Mouse (Mus musculus) neural tube, embryonic 14.5 days (tissue): ENCODE measurements around the gene Nfia. TPM values are rescaled to one million over a fixed set of nuclear protein-coding genes. Genes with fewer than 3 reads are reported as not detected.
A peak's percentile ranks its signal among the peaks of the same experiment; 100 is the strongest.

Experiments
- ATAC-seq: fragments of 200-750 bp; cut with Nextera tagmentation; 2 replicates; pipeline ENCODE4 v1.8.0; 2017; ENCODE audit warnings: low read depth, mild to moderate bottlenecking, moderate TSS enrichment, moderate library complexity
- H3K27ac ChIP-seq: fragments of 300-500 bp; sonication (generic); 2 replicates; pipeline ENCODE4 v1.5.1; 2014; ENCODE audit warnings: low read depth, mild to moderate bottlenecking, control low read depth, low read length, moderate library complexity, mixed read lengths
- H3K27me3 ChIP-seq: fragments of 300-500 bp; sonication (generic); 2 replicates; pipeline ENCODE4 v1.6.1; 2014; ENCODE audit warnings: low read length; ENCODE audit not compliant: control insufficient read depth, insufficient read depth
- H3K36me3 ChIP-seq: fragments of 300-500 bp; sonication (generic); 2 replicates; pipeline ENCODE4 v1.6.1; 2014; ENCODE audit warnings: low read length, mixed read lengths; ENCODE audit not compliant: control insufficient read depth, insufficient read depth
- H3K4me1 ChIP-seq: fragments of 300-500 bp; sonication (generic); 2 replicates; pipeline ENCODE4 v1.6.1; 2014; ENCODE audit warnings: low read length; ENCODE audit not compliant: control insufficient read depth, insufficient read depth
- H3K4me2 ChIP-seq: fragments of 300-500 bp; sonication (generic); 2 replicates; pipeline ENCODE4 v1.6.1; 2014; ENCODE audit warnings: mild to moderate bottlenecking, low read depth, low read length, control low read depth
- H3K4me3 ChIP-seq: fragments of 300-500 bp; sonication (generic); 2 replicates; pipeline ENCODE4 v1.5.1; 2014; ENCODE audit warnings: low read depth, low read length, control low read depth, mixed read lengths
- H3K9ac ChIP-seq: fragments of 300-500 bp; sonication (generic); replicated peaks from 2 replicates; pipeline ENCODE4 v1.6.1; 2014; ENCODE audit warnings: low read depth, mild to moderate bottlenecking, control low read depth, low read length, mixed read lengths
- H3K9me3 ChIP-seq: fragments of 300-500 bp; sonication (generic); 2 replicates; pipeline ENCODE4 v1.6.1; 2016; ENCODE audit warnings: low read length; ENCODE audit not compliant: control insufficient read depth
- WGBS: fragments of 180-500 bp; shearing (Covaris S2); extraction: QIAGEN DNeasy Blood & Tissue Kit; methylation state at CpG from one replicate; pipeline ENCODE4 v1.1.7; 2014; 5-methylcytosine and 5-hydroxymethylcytosine counted together
- polyA plus RNA-seq: library from polyadenylated mRNA; unstranded; fragments of >200 nt; fragmentation: Nextera tagmentation; extraction: Ambion mirVana; gene quantifications from 2 replicates; pipeline ENCODE4 v1.2.1, GENCODE M21; 2014

Gene Nfia
- polyA plus RNA-seq, 1 experiment from 2014 or later = 50.0 TPM

- H3K4me3 ChIP-seq = no peak overlapping the region
- ATAC-seq = no peak
- H3K27me3 ChIP-seq = no peaks in the 10 kb centered on the region
- no peak overlapping the region for H3K27ac ChIP-seq
- WGBS = 85% methylated on average over 5 of the region's 5 CpGs
- H3K36me3 ChIP-seq = no peaks in the 10 kb centered on the region
- no peak overlapping the region for H3K9ac ChIP-seq
- H3K4me2 ChIP-seq = no peak overlapping the region
- no peaks in the 10 kb centered on the region for H3K9me3 ChIP-seq
- H3K4me1 ChIP-seq = no peaks in the 10 kb centered on the region
Measured at GRCm38 (mm10) chr4:97885574-97885973, 113.0 kb downstream of the Nfia start.

DNA sequence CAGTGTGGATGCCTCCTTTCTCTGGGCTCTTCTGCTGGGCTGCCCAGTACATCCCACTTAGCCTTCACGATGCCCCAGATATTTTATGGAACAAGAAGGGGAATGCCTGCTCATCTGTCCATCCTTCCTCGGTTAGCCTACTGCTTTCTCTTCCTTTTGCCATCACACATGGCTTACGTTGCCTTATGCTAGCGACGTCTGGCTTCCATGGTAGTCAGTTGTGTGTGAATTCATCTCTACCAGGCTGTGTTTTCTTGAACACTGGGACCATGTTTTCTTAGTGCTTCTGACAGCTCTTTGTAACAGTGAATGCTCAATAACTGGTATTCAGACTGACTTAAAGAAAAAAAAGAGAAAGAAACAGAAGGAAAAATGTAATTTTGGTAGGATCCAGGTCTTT, 113.7 kb downstream of the Nfia start:
- no peak for ATAC-seq
- no peak overlapping the region for H3K4me3 ChIP-seq
- H3K27ac ChIP-seq = no peak overlapping the region
- H3K27me3 ChIP-seq = no peaks in the 10 kb centered on the region
- H3K9ac ChIP-seq = no peak overlapping the region
- no peaks in the 10 kb centered on the region for H3K4me1 ChIP-seq
- H3K4me2 ChIP-seq = no peak overlapping the region
- 92% methylated on average over 5 of the region's 5 CpGs for WGBS
- H3K9me3 ChIP-seq = no peaks in the 10 kb centered on the region
- no peaks in the 10 kb centered on the region for H3K36me3 ChIP-seq

- Histone ChIP-seq H3K9ac (no peak overlapping the region), H3K9me3 (no peaks in the 10 kb centered on the region), H3K27ac (no peak overlapping the region), H3K27me3 (no peaks in the 10 kb centered on the region), H3K4me2 (no peak overlapping the region), H3K4me1 (no peaks in the 10 kb centered on the region), H3K36me3 (no peaks in the 10 kb centered on the region), H3K4me3 (no peak overlapping the region)
- ATAC-seq = no peak
- 86% methylated on average over 1 of the region's 1 CpGs for WGBS
Measured at GRCm38 (mm10) chr4:97887228-97887627, 114.7 kb downstream of the Nfia start.

- no peaks in the 10 kb centered on the region for H3K9me3 ChIP-seq
- H3K4me1 ChIP-seq = no peaks in the 10 kb centered on the region
- H3K4me3 ChIP-seq = no peak overlapping the region
- H3K27ac ChIP-seq = no peak overlapping the region
- no peak overlapping the region for H3K4me2 ChIP-seq
- no peak overlapping the region for H3K9ac ChIP-seq
- 80% methylated on average over 3 of the region's 3 CpGs for WGBS
- ATAC-seq = no peak
- no peaks in the 10 kb centered on the region for H3K27me3 ChIP-seq
- H3K36me3 ChIP-seq = no peaks in the 10 kb centered on the region
Measured at GRCm38 (mm10) chr4:97891063-97891462, 118.5 kb downstream of the Nfia start.

- no peak for ATAC-seq
- no peaks in the 10 kb centered on the region for H3K27me3 ChIP-seq
- WGBS = 88% methylated on average over 1 of the region's 1 CpGs
- H3K36me3 ChIP-seq = no peaks in the 10 kb centered on the region
- H3K4me1 ChIP-seq = no peaks in the 10 kb centered on the region
- no peak overlapping the region for H3K4me2 ChIP-seq
- H3K9ac ChIP-seq = no peak overlapping the region
- no peaks in the 10 kb centered on the region for H3K9me3 ChIP-seq
- no peak overlapping the region for H3K27ac ChIP-seq
- H3K4me3 ChIP-seq = no peak overlapping the region
Measured at GRCm38 (mm10) chr4:97891611-97892010, 119.1 kb downstream of the Nfia start.

DNA sequence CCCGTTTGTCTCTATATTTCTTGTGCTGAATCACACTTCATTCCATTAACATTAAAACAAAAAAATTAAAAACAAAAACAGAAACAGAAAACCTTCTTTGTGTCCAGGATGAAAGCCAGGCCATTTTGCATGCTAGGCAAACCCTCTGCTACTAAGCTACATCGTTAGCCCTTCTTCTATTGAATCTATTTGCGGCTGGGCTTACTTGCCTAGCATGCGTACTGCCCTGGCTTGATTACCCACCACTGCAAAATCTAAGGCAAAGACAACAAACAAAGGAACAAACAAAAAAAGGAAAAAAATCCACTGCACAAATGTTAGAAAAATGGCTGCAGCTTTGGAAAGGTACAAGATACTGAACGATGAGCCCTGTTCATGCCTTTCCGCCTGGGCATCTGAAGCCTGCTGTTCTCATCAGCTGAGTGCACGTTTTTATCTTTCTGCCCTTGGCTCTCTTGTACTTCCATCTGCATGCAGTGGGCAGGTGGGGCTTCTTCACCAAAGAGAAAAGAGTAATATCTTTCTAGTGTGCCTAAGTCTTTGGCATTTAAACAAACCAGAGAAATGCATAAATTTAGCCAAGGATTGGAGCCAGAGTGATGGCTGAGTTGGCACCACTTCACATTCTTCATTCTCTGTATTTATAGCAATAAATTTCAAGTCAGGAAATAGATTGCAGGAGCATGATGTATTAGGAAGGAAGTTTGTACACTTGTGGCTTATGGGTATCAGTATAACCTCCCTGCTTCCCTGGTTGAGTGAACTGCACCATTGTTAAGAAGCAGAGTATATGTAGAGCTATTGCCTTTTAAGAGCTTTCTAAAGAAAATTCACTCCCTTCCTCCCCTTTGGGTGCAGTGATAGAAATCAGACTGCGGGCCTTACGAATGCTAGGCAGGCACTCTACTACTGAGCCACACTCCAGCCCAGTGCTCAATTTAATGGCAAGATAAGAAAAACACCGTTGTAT, 121.7 kb downstream of the Nfia start:
- ATAC-seq = no peak

DNA sequence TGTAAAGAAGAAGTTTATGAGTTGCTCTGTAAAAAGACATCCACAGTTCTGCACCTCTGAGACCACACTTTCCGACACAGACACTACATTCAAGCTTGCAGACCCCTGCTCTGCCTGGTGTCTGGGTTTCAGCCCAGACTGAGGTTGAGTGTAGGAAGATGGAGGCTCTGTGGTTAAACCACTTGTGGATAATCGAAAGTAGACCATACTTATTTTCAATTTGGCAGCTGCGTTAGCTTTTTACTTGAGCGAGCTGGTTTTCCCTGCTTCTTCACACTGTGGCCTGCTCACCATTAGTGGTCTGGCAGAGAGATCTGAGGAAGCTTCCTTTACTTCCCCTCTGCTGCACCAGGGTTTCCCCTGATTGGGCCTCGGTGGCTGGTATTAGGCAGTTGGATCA, 123.4 kb downstream of the Nfia start:
- Histone ChIP-seq H3K4me1 (no peaks in the 10 kb centered on the region), H3K9ac (no peak overlapping the region), H3K9me3 (no peaks in the 10 kb centered on the region), H3K4me3 (no peak overlapping the region), H3K27ac (no peak overlapping the region), H3K4me2 (no peak overlapping the region), H3K36me3 (no peaks in the 10 kb centered on the region), H3K27me3 (no peaks in the 10 kb centered on the region)
- WGBS = 92% methylated on average over 5 of the region's 5 CpGs
- ATAC-seq = no peak

More for the DNA sequence above, 121.7 kb downstream of the Nfia start:
- H3K27me3 ChIP-seq = no peaks in the 10 kb centered on the region
- no peaks in the 10 kb centered on the region for H3K9me3 ChIP-seq
- no peaks in the 10 kb centered on the region for H3K4me1 ChIP-seq
- 68% methylated on average over 10 of the region's 10 CpGs for WGBS
- H3K4me3 ChIP-seq = no peak overlapping the region
- no peak overlapping the region for H3K27ac ChIP-seq
- H3K4me2 ChIP-seq = no peak overlapping the region
- H3K36me3 ChIP-seq = no peaks in the 10 kb centered on the region
- no peak overlapping the region for H3K9ac ChIP-seq

DNA sequence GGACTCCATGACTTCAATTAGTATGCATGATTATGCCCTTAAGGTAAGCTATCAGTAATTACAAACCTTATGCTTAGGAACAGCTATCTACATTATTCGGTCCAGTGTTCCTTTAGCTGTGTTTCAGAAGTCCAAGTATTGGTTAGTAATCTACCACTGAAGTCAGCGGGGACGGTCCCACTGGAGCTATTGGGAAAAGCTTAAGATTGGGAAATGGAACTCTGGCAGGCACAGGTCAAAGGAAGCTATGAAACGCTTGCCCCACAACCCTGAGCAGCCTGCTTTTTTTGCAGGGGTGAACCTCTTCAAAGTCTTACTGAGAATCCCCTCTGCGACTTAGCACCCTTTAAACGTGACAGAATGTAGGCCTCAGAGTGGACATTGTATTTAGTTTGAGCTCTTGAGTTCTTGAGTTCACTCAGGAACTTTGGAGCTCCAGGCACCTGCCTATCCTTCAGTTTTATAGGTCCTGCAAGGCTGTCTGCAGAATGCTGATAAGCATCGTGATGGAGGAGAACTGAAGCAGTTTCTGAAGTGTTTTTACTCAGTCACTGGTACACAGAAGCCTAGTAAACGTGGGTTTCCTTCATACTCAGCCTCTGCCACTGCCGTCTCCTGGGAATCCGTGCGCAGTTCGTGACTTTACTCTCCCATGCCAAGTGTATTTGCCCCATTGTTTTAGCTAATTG, 127.9 kb downstream of the Nfia start:
- Histone ChIP-seq H3K4me2 (no peak overlapping the region), H3K4me3 (no peak overlapping the region), H3K9ac (no peak overlapping the region), H3K36me3 (no peaks in the 10 kb centered on the region), H3K27me3 (no peaks in the 10 kb centered on the region), H3K4me1 (no peaks in the 10 kb centered on the region), H3K27ac (0 out of 2 replicates have a peak overlapping the region, but pooled peaks have one; percentile 2), H3K9me3 (no peaks in the 10 kb centered on the region)
- no peak for ATAC-seq
- 68% methylated on average over 12 of the region's 12 CpGs for WGBS

DNA sequence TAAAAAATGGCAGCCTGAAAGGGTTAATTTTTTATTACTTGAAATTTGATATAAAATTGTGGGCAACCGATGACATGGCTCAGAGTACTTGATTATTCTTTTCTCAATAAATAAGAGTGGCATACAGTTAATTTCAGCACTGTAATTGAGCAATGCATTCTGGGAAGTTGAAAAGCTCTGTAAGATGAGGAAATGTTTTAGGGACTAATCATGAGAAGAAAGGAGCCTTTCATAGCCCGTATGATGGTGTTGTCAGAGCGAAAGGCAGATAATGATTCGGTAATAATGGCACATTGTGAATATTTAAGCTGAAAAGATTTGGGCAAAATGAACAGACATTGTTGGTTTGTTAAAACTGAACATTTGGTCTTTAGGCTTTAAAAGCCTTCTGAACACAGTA, 133.3 kb downstream of the Nfia start:
- WGBS = 63% methylated on average over 4 of the region's 4 CpGs
- H3K9ac ChIP-seq = no peak overlapping the region
- H3K27me3 ChIP-seq = no peaks in the 10 kb centered on the region
- H3K36me3 ChIP-seq = no peaks in the 10 kb centered on the region
- no peak for ATAC-seq
- no peak overlapping the region for H3K4me3 ChIP-seq
- no peaks in the 10 kb centered on the region for H3K9me3 ChIP-seq
- no peak overlapping the region for H3K4me2 ChIP-seq
- H3K4me1 ChIP-seq = no peaks in the 10 kb centered on the region
- no peak overlapping the region for H3K27ac ChIP-seq
